ENCODE assay signal across 27 mouse cellular contexts in the genomic region with DNA sequence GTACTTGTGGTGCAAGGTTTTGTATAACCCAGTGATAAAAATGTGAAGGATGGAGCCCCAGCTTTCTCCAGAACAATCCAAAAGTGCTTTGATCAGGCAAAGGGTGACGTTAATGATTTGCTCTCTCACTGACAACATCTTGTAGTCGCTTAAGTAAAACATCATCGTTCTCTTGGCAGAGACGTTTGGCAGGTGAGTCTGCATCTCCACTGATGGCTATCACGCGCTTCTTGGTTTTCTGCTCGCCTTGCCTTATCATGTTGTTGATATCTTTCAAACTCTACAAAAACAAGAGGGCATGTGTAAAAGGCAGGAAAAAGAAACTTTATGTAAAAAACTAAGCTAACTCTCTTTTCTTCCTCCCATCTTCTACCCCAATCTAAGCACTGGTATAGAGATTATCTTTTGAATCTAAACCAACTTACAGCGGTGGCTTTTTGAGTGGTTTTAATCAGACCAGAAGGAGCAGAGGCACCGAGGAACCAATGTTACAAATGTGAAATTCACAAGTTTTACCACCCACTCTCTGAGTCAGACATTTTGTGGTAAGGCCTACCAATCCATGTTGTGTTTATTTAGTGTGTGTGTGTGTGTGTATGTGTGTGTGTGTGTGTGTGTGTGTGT. TPM values are rescaled to one million over a fixed set of nuclear protein-coding genes. Genes with fewer than 3 reads are reported as not detected.
DNase-seq lines count a peak whose midpoint lies in the region; ATAC-seq and TF ChIP-seq lines count a peak whose summit lies in the region.
"Had no signal": no experiment of that assay in that cellular context is flagged by ENCODE, and none has a peak within 500 bp of the region (broad histone marks: within the 10 kb centered on the region; RNA-seq: fewer than 3 reads in every experiment).

No protein-coding gene starts in this region.

- H3K9ac ChIP-seq in midbrain, embryonic 11.5 days (ENCODE audit: low read length) = no peak overlapping the region
- no peak overlapping the region for H3K9ac ChIP-seq in hindbrain, postnatal 0 days (replicated peaks; ENCODE audit: low read length)
- H3K9ac ChIP-seq: heart, embryonic 12.5 days; midbrain, embryonic 12.5 days had no signal

- H3ac ChIP-seq in myocyte (ENCODE audit: control insufficient read depth, insufficient read length) = no peak overlapping the region

- TF ChIP-seq POLR2A in myocyte (IDR thresholded peaks at IDR 0.05; ENCODE audit: insufficient read length, low read depth) = no peak

- H3K4me3 ChIP-seq in midbrain, embryonic 11.5 days (ENCODE audit: low read depth, low read length) = no peak overlapping the region
- H3K4me3 ChIP-seq in midbrain, embryonic 10.5 days = no peak overlapping the region
- no peak overlapping the region for H3K4me3 ChIP-seq in myocyte
- no peak overlapping the region for H3K4me3 ChIP-seq in hindbrain, postnatal 0 days (ENCODE audit: low read length)
- H3K4me3 ChIP-seq: embryonic facial prominence, embryonic 10.5 days; forebrain, embryonic 10.5 days; heart, embryonic 12.5 days; hindbrain, embryonic 10.5 days; limb, embryonic 10.5 days; midbrain, embryonic 12.5 days had no signal

- H3K9me3 ChIP-seq in midbrain, embryonic 11.5 days (ENCODE audit: control insufficient read depth, low read length) = no peaks in the 10 kb centered on the region
- no peaks in the 10 kb centered on the region for H3K9me3 ChIP-seq in midbrain, embryonic 10.5 days (replicated peaks)
- H3K9me3 ChIP-seq in hindbrain, postnatal 0 days (ENCODE audit: low read length) = no peaks in the 10 kb centered on the region
- H3K9me3 ChIP-seq: embryonic facial prominence, embryonic 10.5 days; forebrain, embryonic 10.5 days; heart, embryonic 12.5 days; hindbrain, embryonic 10.5 days; limb, embryonic 10.5 days; midbrain, embryonic 12.5 days had no signal

- H3K36me3 ChIP-seq in midbrain, embryonic 11.5 days (ENCODE audit: control insufficient read depth, insufficient read depth, low read length) = peaks cover 18% of the 10 kb centered on the region
- H3K36me3 ChIP-seq in midbrain, embryonic 10.5 days = peaks cover 86% of the 10 kb centered on the region
- H3K36me3 ChIP-seq in myocyte (ENCODE audit: control insufficient read depth, insufficient read depth) = peaks cover 5% of the 10 kb centered on the region
- peaks cover 24% of the 10 kb centered on the region; the same call in 1 of the 2 replicates for H3K36me3 ChIP-seq in hindbrain, postnatal 0 days (ENCODE audit: insufficient read depth, low read length)

- DNase-seq in midbrain, embryonic 11.5 days (ENCODE audit: low spot score, missing footprints) = peak; percentile 53
- DNase-seq in midbrain, embryonic 10.5 days (ENCODE audit: low spot score) = no peak
- DNase-seq in CD4-positive, CD25-positive, alpha-beta regulatory T cell, adult 2 months (ENCODE audit: low read depth, low spot score) = peak; percentile 74
- peak; percentile 44 for DNase-seq in adipocyte (ENCODE audit: low spot score)
- DNase-seq in hindbrain, postnatal 0 days (ENCODE audit: low spot score) = no peak
- DNase-seq in cerebellum, adult 8-10 months = no peak
- DNase-seq in adrenal gland, postnatal 14 days = no peak
- DNase-seq: adrenal gland, adult 2 months; cerebellum, adult 2 months; gastrocnemius, postnatal 10 days; heart, adult 11 months; heart, postnatal 10 days; kidney, adult 18-20 months; liver; lung, postnatal 4 days; retina, postnatal 1 day; right cerebral cortex, postnatal 25 days; spleen, adult 18-20 months had no signal

- H3K4me1 ChIP-seq in midbrain, embryonic 11.5 days (ENCODE audit: control insufficient read depth, insufficient read depth, low read length) = no peaks in the 10 kb centered on the region
- no peaks in the 10 kb centered on the region for H3K4me1 ChIP-seq in midbrain, embryonic 10.5 days
- H3K4me1 ChIP-seq in hindbrain, postnatal 0 days (ENCODE audit: insufficient read depth, low read length) = no peaks in the 10 kb centered on the region
- H3K4me1 ChIP-seq: embryonic facial prominence, embryonic 10.5 days; forebrain, embryonic 10.5 days; heart, embryonic 12.5 days; hindbrain, embryonic 10.5 days; limb, embryonic 10.5 days; midbrain, embryonic 12.5 days had no signal

- TF ChIP-seq CTCF in hindbrain, postnatal 0 days (IDR thresholded peaks at IDR 0.05; ENCODE audit: low read depth) = no peak

- 94% methylated on average over 9 of the region's 9 CpGs for WGBS in midbrain, embryonic 11.5 days
- 95% methylated on average over 9 of the region's 9 CpGs for WGBS in midbrain, embryonic 10.5 days
- 95% methylated on average over 9 of the region's 9 CpGs for WGBS in hindbrain, postnatal 0 days

- H3K79me2 ChIP-seq in myocyte (ENCODE audit: control insufficient read depth, insufficient read depth) = no peaks in the 10 kb centered on the region

- H3K4me2 ChIP-seq in midbrain, embryonic 11.5 days = no peak overlapping the region
- H3K4me2 ChIP-seq in myocyte (ENCODE audit: low read depth) = no peak overlapping the region
- H3K4me2 ChIP-seq in hindbrain, postnatal 0 days (ENCODE audit: low read depth, low read length) = no peak overlapping the region
- H3K4me2 ChIP-seq: heart, embryonic 12.5 days; midbrain, embryonic 12.5 days had no signal

- ATAC-seq in midbrain, embryonic 11.5 days (ENCODE audit: low FRiP score) = no peak
- no peak for ATAC-seq in hindbrain, postnatal 0 days
- ATAC-seq: forebrain, embryonic 16.5 days; hindbrain, embryonic 16.5 days had no signal

- H3K27me3 ChIP-seq in midbrain, embryonic 11.5 days (ENCODE audit: control insufficient read depth, insufficient read depth, low read length) = no peaks in the 10 kb centered on the region
- no peaks in the 10 kb centered on the region for H3K27me3 ChIP-seq in midbrain, embryonic 10.5 days (ENCODE audit: low read depth, poor library complexity, severe bottlenecking)
- H3K27me3 ChIP-seq in myocyte (ENCODE audit: control insufficient read depth, insufficient read depth, insufficient read length) = no peaks in the 10 kb centered on the region
- H3K27me3 ChIP-seq in hindbrain, postnatal 0 days (ENCODE audit: insufficient read depth, low read length) = no peaks in the 10 kb centered on the region
- H3K27me3 ChIP-seq: heart, embryonic 12.5 days; midbrain, embryonic 12.5 days had no signal

- no peak overlapping the region for H3K27ac ChIP-seq in midbrain, embryonic 11.5 days (ENCODE audit: low read depth, low read length)
- H3K27ac ChIP-seq in midbrain, embryonic 10.5 days (replicated peaks) = no peak overlapping the region
- H3K27ac ChIP-seq in hindbrain, postnatal 0 days = no peak overlapping the region
- H3K27ac ChIP-seq: embryonic facial prominence, embryonic 10.5 days; forebrain, embryonic 10.5 days; hindbrain, embryonic 10.5 days; limb, embryonic 10.5 days; midbrain, embryonic 12.5 days had no signal

TF ChIP-seq in myocyte, 11 proteins besides CTCF, POLR2A, EP300 and RAD21:
- TF ChIP-seq MAX (IDR thresholded peaks at IDR 0.05; ENCODE audit: low read depth) = no peak
- TF ChIP-seq CEBPB (IDR thresholded peaks at IDR 0.05; ENCODE audit: insufficient read depth, poor library complexity, severe bottlenecking) = 0 out of 2 replicates have a peak, but pooled peaks have one; percentile 1
TF ChIP-seq in myocyte: peak in this region for 1.

RNA-seq across cellular contexts. Expression of gene Samhd1, which starts 12.4 kb away (rescaled TPM):
- 21.0 and 21.7 TPM in 2 replicates for polyA plus RNA-seq in midbrain, embryonic 11.5 days (2014; fragmentation: Nextera tagmentation; extraction: Ambion mirVana)
- 21.2 and 22.9 TPM in 2 replicates for polyA plus RNA-seq in midbrain, embryonic 10.5 days (2016; fragmentation: Nextera tagmentation; extraction: Ambion mirVana)
- polyA plus RNA-seq in myocyte (2012; fragmentation: generic; extraction: Trizol) = 14.0 TPM
- total RNA-seq in hindbrain, postnatal 0 days (2014; rRNA removed) = 11.5 and 12.7 TPM in 2 replicates
- 10.9 and 11.9 TPM in 2 replicates for polyA plus RNA-seq in hindbrain, postnatal 0 days (2015; fragmentation: Nextera tagmentation; extraction: Ambion mirVana)
- 26.4 and 49.8 TPM in 2 replicates for total RNA-seq in adrenal gland, postnatal 14 days (2021)

RNA-seq across cellular contexts. Expression of gene Rbl1, which starts 56.8 kb away (rescaled TPM):
- 42.5 and 45.5 TPM in 2 replicates for polyA plus RNA-seq in midbrain, embryonic 11.5 days (2014; fragmentation: Nextera tagmentation; extraction: Ambion mirVana)
- polyA plus RNA-seq in midbrain, embryonic 10.5 days (2016; fragmentation: Nextera tagmentation; extraction: Ambion mirVana) = 27.8 and 30.3 TPM in 2 replicates
- polyA plus RNA-seq in myocyte (2012; fragmentation: generic; extraction: Trizol) = 4.1 TPM
- 8.4 and 12.7 TPM in 2 replicates for total RNA-seq in hindbrain, postnatal 0 days (2014; rRNA removed)
- 5.2 and 6.0 TPM in 2 replicates for polyA plus RNA-seq in hindbrain, postnatal 0 days (2015; fragmentation: Nextera tagmentation; extraction: Ambion mirVana)
- total RNA-seq in adrenal gland, postnatal 14 days (2021) = 11.2 and 11.9 TPM in 2 replicates

Comparison
In these comparisons a context has a peak if more than half of its experiments do, and no peak if none do; other contexts are left out.
1. DNase-seq: peak in midbrain, embryonic 11.5 days (single experiment), CD4-positive, CD25-positive, alpha-beta regulatory T cell, adult 2 months (single experiment) and adipocyte (single experiment); none in midbrain, embryonic 10.5 days (single experiment), hindbrain, postnatal 0 days (single experiment), cerebellum, adult 8-10 months (single experiment) and adrenal gland, postnatal 14 days (single experiment).